Mouse (Mus musculus): ENCODE results near the gene Pask. TPM values are rescaled to one million over a fixed set of nuclear protein-coding genes. Genes with fewer than 3 reads are reported as not detected.
"Not testable (repeated sequence)": the region's sequence is repeated elsewhere in the genome, so short reads cannot be mapped to it uniquely, and the experiment has no call there.

The Pask gene
- polyA plus RNA-seq, 1 experiment from 2014 or later, result 19.7 TPM

GRCm38 (mm10) chr1:93326446-93326845 lies 16.8 kb downstream of the Pask start:
- WGBS, result 89% methylated on average over 3 of the region's 3 CpGs
- H3K27me3 ChIP-seq (ENCODE audit: insufficient read depth, poor library complexity, severe bottlenecking), result no peaks in the 10 kb centered on the region
- no peak for DNase-seq (ENCODE audit: low spot score)
- H3K4me1 ChIP-seq (replicated peaks), result peaks cover 9% of the 10 kb centered on the region
- H3K36me3 ChIP-seq, result peaks cover 99% of the 10 kb centered on the region
- no peaks in the 10 kb centered on the region for H3K9me3 ChIP-seq
- H3K27ac ChIP-seq, result no peak overlapping the region
- H3K4me3 ChIP-seq, result no peak overlapping the region

GRCm38 (mm10) chr1:93323973-93324372 lies 19.3 kb downstream of the Pask start:
- peaks cover 99% of the 10 kb centered on the region for H3K36me3 ChIP-seq
- H3K4me1 ChIP-seq (replicated peaks), result no peaks in the 10 kb centered on the region
- no peak for DNase-seq (ENCODE audit: low spot score)
- no peaks in the 10 kb centered on the region for H3K9me3 ChIP-seq
- H3K4me3 ChIP-seq, result no peak overlapping the region
- WGBS, result 94% methylated on average over 6 of the region's 6 CpGs
- no peaks in the 10 kb centered on the region for H3K27me3 ChIP-seq (ENCODE audit: insufficient read depth, poor library complexity, severe bottlenecking)
- H3K27ac ChIP-seq, result no peak overlapping the region

- Histone ChIP-seq H3K27ac (peak within 1 kb of the TSS; percentile 86), H3K4me1 (replicated peaks) (peaks cover 18% of the 10 kb centered on the region), H3K9me3 (no peaks in the 10 kb centered on the region), H3K4me3 (peak within 1 kb of the TSS; percentile 77), H3K36me3 (peaks cover 64% of the 10 kb centered on the region), H3K27me3 (ENCODE audit: insufficient read depth, poor library complexity, severe bottlenecking) (no peaks in the 10 kb centered on the region)
- DNase-seq (ENCODE audit: low spot score), result peak; percentile 82
- 7% methylated on average over 36 of the region's 36 CpGs for WGBS
Observed at GRCm38 (mm10) chr1:93305581-93306337, 37.5 kb downstream of the Pask start, which contains the start of gene Mterf4. Gene Mterf4 (minus strand): TSS chr1:93305915.

GRCm38 (mm10) chr1:93300578-93300977 lies 42.7 kb downstream of the Pask start:
- Histone ChIP-seq H3K4me3 (no peak overlapping the region), H3K27ac (no peak overlapping the region), H3K36me3 (peaks cover 92% of the 10 kb centered on the region), H3K9me3 (no peaks in the 10 kb centered on the region), H3K4me1 (replicated peaks) (peaks cover 14% of the 10 kb centered on the region), H3K27me3 (ENCODE audit: insufficient read depth, poor library complexity, severe bottlenecking) (no peaks in the 10 kb centered on the region)
- 89% methylated on average over 3 of the region's 3 CpGs for WGBS
- no peak for DNase-seq (ENCODE audit: low spot score)

GRCm38 (mm10) chr1:93299791-93300190 lies 43.5 kb downstream of the Pask start:
- H3K27ac ChIP-seq, result no peak overlapping the region
- no peak overlapping the region for H3K4me3 ChIP-seq
- H3K27me3 ChIP-seq (ENCODE audit: insufficient read depth, poor library complexity, severe bottlenecking), result no peaks in the 10 kb centered on the region
- H3K9me3 ChIP-seq, result no peaks in the 10 kb centered on the region
- no peak for DNase-seq (ENCODE audit: low spot score)
- H3K36me3 ChIP-seq, result peaks cover 94% of the 10 kb centered on the region
- H3K4me1 ChIP-seq (replicated peaks), result peaks cover 7% of the 10 kb centered on the region
- 89% methylated on average over 4 of the region's 4 CpGs for WGBS

GRCm38 (mm10) chr1:93294491-93294890 lies 48.8 kb downstream of the Pask start:
- peaks cover 41% of the 10 kb centered on the region for H3K36me3 ChIP-seq
- WGBS, result 85% methylated on average over 3 of the region's 3 CpGs
- H3K9me3 ChIP-seq; H3K27ac ChIP-seq; H3K4me1 ChIP-seq (replicated peaks); DNase-seq (ENCODE audit: low spot score); H3K27me3 ChIP-seq (ENCODE audit: insufficient read depth, poor library complexity, severe bottlenecking); H3K4me3 ChIP-seq: not testable (repeated sequence)

- no peak for DNase-seq (ENCODE audit: low spot score)
- 85% methylated on average over 8 of the region's 8 CpGs for WGBS
- H3K4me1 ChIP-seq (replicated peaks), result no peaks in the 10 kb centered on the region
- H3K4me3 ChIP-seq, result no peak overlapping the region
- no peak overlapping the region for H3K27ac ChIP-seq
- peaks cover 17% of the 10 kb centered on the region for H3K36me3 ChIP-seq
- no peaks in the 10 kb centered on the region for H3K9me3 ChIP-seq
- no peaks in the 10 kb centered on the region for H3K27me3 ChIP-seq (ENCODE audit: insufficient read depth, poor library complexity, severe bottlenecking)
Observed at GRCm38 (mm10) chr1:93292006-93292405, 51.3 kb downstream of the Pask start.

- H3K4me1 ChIP-seq (replicated peaks), result no peaks in the 10 kb centered on the region
- peaks cover 12% of the 10 kb centered on the region for H3K36me3 ChIP-seq
- no peaks in the 10 kb centered on the region for H3K27me3 ChIP-seq (ENCODE audit: insufficient read depth, poor library complexity, severe bottlenecking)
- no peak for DNase-seq (ENCODE audit: low spot score)
- no peak overlapping the region for H3K4me3 ChIP-seq
- 96% methylated on average over 1 of the region's 1 CpGs for WGBS
- H3K9me3 ChIP-seq, result no peaks in the 10 kb centered on the region
- H3K27ac ChIP-seq, result no peak overlapping the region
Observed at GRCm38 (mm10) chr1:93291591-93291990, 51.7 kb downstream of the Pask start.

- no peak overlapping the region for H3K4me3 ChIP-seq
- H3K27me3 ChIP-seq (ENCODE audit: insufficient read depth, poor library complexity, severe bottlenecking), result no peaks in the 10 kb centered on the region
- no peak for DNase-seq (ENCODE audit: low spot score)
- 81% methylated on average over 4 of the region's 4 CpGs for WGBS
- peaks cover 7% of the 10 kb centered on the region for H3K36me3 ChIP-seq
- no peak overlapping the region for H3K27ac ChIP-seq
- no peaks in the 10 kb centered on the region for H3K9me3 ChIP-seq
- no peaks in the 10 kb centered on the region for H3K4me1 ChIP-seq (replicated peaks)
Observed at GRCm38 (mm10) chr1:93290956-93291355, 52.3 kb downstream of the Pask start.

- H3K4me3 ChIP-seq, result no peak overlapping the region
- DNase-seq (ENCODE audit: low spot score), result no peak
- H3K4me1 ChIP-seq (replicated peaks), result no peaks in the 10 kb centered on the region
- H3K27me3 ChIP-seq (ENCODE audit: insufficient read depth, poor library complexity, severe bottlenecking), result no peaks in the 10 kb centered on the region
- 64% methylated on average over 3 of the region's 3 CpGs for WGBS
- no peaks in the 10 kb centered on the region for H3K36me3 ChIP-seq
- no peak overlapping the region for H3K27ac ChIP-seq
- no peaks in the 10 kb centered on the region for H3K9me3 ChIP-seq
Observed at GRCm38 (mm10) chr1:93289678-93290214, 53.5 kb downstream of the Pask start.

GRCm38 (mm10) chr1:93277041-93277440 lies 66.2 kb downstream of the Pask start:
- Histone ChIP-seq H3K9me3 (no peaks in the 10 kb centered on the region), H3K27me3 (ENCODE audit: insufficient read depth, poor library complexity, severe bottlenecking) (no peaks in the 10 kb centered on the region), H3K4me3 (no peak overlapping the region), H3K4me1 (replicated peaks) (peaks cover 5% of the 10 kb centered on the region), H3K27ac (no peak overlapping the region), H3K36me3 (no peaks in the 10 kb centered on the region)
- 82% methylated on average over 7 of the region's 7 CpGs for WGBS
- DNase-seq (ENCODE audit: low spot score), result no peak

GRCm38 (mm10) chr1:93275561-93275960 lies 67.7 kb downstream of the Pask start:
- 76% methylated on average over 6 of the region's 6 CpGs for WGBS
- H3K36me3 ChIP-seq, result no peaks in the 10 kb centered on the region
- no peak overlapping the region for H3K4me3 ChIP-seq
- H3K4me1 ChIP-seq (replicated peaks), result peaks cover 5% of the 10 kb centered on the region
- no peak overlapping the region for H3K27ac ChIP-seq
- no peak for DNase-seq (ENCODE audit: low spot score)
- H3K27me3 ChIP-seq (ENCODE audit: insufficient read depth, poor library complexity, severe bottlenecking), result peaks cover 4% of the 10 kb centered on the region; the same call in 1 of the 2 replicates
- no peaks in the 10 kb centered on the region for H3K9me3 ChIP-seq

- Histone ChIP-seq H3K27me3 (ENCODE audit: insufficient read depth, poor library complexity, severe bottlenecking) (peaks cover 4% of the 10 kb centered on the region; the same call in 1 of the 2 replicates), H3K27ac (no peak overlapping the region), H3K4me3 (peak overlapping the region; percentile 28; the same call in 1 of the 2 replicates), H3K36me3 (no peaks in the 10 kb centered on the region), H3K9me3 (no peaks in the 10 kb centered on the region), H3K4me1 (replicated peaks) (peaks cover 5% of the 10 kb centered on the region)
- WGBS, result 3% methylated on average over 10 of the region's 16 CpGs
- peak; percentile 69 for DNase-seq (ENCODE audit: low spot score)
Observed at GRCm38 (mm10) chr1:93272409-93272821, 70.9 kb downstream of the Pask start.
